Mouse (Mus musculus) midbrain, postnatal 0 days (tissue): ENCODE data around the gene Phykpl. TPM values are rescaled to one million over a fixed set of nuclear protein-coding genes. Genes with fewer than 3 reads are reported as not detected.

ENCODE experiments used
- ATAC-seq: fragments of 200-750 bp; cut with Nextera tagmentation; 2 replicates; pipeline ENCODE4 v1.8.0; 2017; ENCODE audit warnings: moderate number of reproducible peaks, mild to moderate bottlenecking, moderate TSS enrichment, moderate library complexity; ENCODE audit not compliant: low FRiP score
- DNase-seq: peaks from one replicate; pipeline ENCODE4 v3.0.0-alpha.2; 2015; ENCODE audit warnings: low spot score
- H3K27ac ChIP-seq: fragments of 300-500 bp; sonication (generic); 2 replicates; pipeline ENCODE4 v1.5.1; 2014; ENCODE audit warnings: low read depth, mild to moderate bottlenecking, low read length, mixed read lengths
- H3K27me3 ChIP-seq: fragments of 300-500 bp; sonication (generic); 2 replicates; pipeline ENCODE4 v1.6.1; 2014; ENCODE audit warnings: low read length, control low read depth, mixed read lengths; ENCODE audit not compliant: insufficient read depth
- H3K36me3 ChIP-seq: fragments of 300-500 bp; sonication (generic); 2 replicates; pipeline ENCODE4 v1.6.1; 2014; ENCODE audit warnings: low read length, control low read depth, mixed read lengths; ENCODE audit not compliant: insufficient read depth
- H3K4me1 ChIP-seq: fragments of 300-500 bp; sonication (generic); 2 replicates; pipeline ENCODE4 v1.6.1; 2014; ENCODE audit warnings: mild to moderate bottlenecking, control low read depth, antibody characterized with exemption, low read length, mixed read lengths; ENCODE audit not compliant: insufficient read depth
- H3K4me2 ChIP-seq: fragments of 300-500 bp; sonication (generic); 2 replicates; pipeline ENCODE4 v1.6.1; 2014; ENCODE audit warnings: low read depth, mild to moderate bottlenecking, low read length, mixed read lengths; ENCODE audit not compliant: poor library complexity, severe bottlenecking
- H3K4me3 ChIP-seq: fragments of 300-500 bp; sonication (generic); 2 replicates; pipeline ENCODE4 v1.5.1; 2014; ENCODE audit warnings: low read depth, mild to moderate bottlenecking, low read length, moderate library complexity
- H3K9ac ChIP-seq: fragments of 300-500 bp; sonication (generic); replicated peaks from 2 replicates; pipeline ENCODE4 v1.6.1; 2014; ENCODE audit warnings: mild to moderate bottlenecking, low read length, moderate library complexity, mixed read lengths; ENCODE audit not compliant: poor library complexity, severe bottlenecking
- H3K9me3 ChIP-seq: fragments of 300-500 bp; sonication (generic); 2 replicates; pipeline ENCODE4 v1.6.1; 2016; ENCODE audit warnings: low read length, control low read depth
- CTCF ChIP-seq: IDR thresholded peaks from 2 replicates; pipeline ENCODE4 v1.5.1; 2016; ENCODE audit warnings: antibody characterized with exemption, mild to moderate bottlenecking
- WGBS: fragments of 180-500 bp; shearing (Covaris S2); extraction: QIAGEN DNeasy Blood & Tissue Kit; methylation state at CpG from one replicate; pipeline ENCODE4 v1.1.7; 2014; 5-methylcytosine and 5-hydroxymethylcytosine counted together
- polyA plus RNA-seq: library from polyadenylated mRNA; unstranded; fragments of >200 nt; fragmentation: Nextera tagmentation; extraction: Ambion mirVana; gene quantifications from 2 replicates; pipeline ENCODE4 v1.2.1, GENCODE M21; 2015
- total RNA-seq: library from RNA; depleted of rRNA; stranded (reverse); fragments of >200 nt; gene quantifications from 2 replicates; pipeline ENCODE4 v1.2.3, GENCODE M21; 2014

Gene Phykpl
- total and polyA plus RNA-seq, 2 experiments from 2014 or later = 6.6 to 6.9 TPM

DNA sequence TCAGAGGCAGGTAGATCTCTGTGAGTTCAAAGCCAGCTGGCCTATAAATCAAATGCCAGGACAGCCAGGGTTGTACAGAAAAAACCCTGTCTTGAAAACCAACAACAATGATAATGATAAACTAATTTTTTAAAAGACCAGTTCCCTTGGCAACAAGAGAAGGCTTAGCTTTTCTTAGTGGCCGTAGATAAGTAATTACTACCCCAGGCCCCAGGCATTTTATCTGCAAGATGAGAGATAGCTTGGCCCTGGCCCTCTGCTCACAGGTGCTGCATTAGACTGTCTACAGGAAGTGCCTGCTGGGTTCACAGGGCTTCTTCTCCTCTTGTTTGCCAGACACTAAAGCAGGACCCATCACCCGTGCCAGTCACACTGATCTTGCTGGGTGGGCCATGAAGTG is 29.5 kb upstream of the Phykpl start:
- H3K9ac ChIP-seq = no peak overlapping the region
- H3K4me2 ChIP-seq = no peak overlapping the region
- no peaks in the 10 kb centered on the region for H3K36me3 ChIP-seq
- no peaks in the 10 kb centered on the region for H3K9me3 ChIP-seq
- no peak overlapping the region for H3K4me3 ChIP-seq
- ATAC-seq (no peak), DNase-seq (no peak)
- TF ChIP-seq CTCF = no peak
- H3K27ac ChIP-seq = no peak overlapping the region
- no peaks in the 10 kb centered on the region for H3K27me3 ChIP-seq
- no peaks in the 10 kb centered on the region for H3K4me1 ChIP-seq
- 54% methylated on average over 2 of the region's 2 CpGs for WGBS

DNA sequence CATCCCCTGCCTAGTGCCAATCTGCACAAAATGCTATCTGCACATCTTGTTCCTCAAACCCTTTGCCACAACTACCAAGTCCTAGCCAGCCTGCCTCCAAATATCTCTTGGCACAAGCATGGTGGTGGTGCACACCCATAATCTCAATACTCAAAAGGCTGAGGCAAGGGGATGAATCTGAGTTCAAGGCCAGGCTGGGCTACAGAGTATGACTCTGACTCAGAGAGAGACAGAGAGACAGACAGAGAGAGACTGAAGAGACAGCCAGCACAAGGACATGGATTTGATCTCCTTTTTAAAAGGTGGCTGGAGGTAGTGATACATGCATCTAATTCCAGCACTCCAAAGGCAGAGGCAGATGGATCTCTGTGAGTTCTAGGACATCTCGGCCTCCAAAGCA is 21.3 kb upstream of the Phykpl start:
- DNase-seq (no peak), ATAC-seq (no peak)
- Histone ChIP-seq H3K9me3 (no peaks in the 10 kb centered on the region), H3K27me3 (no peaks in the 10 kb centered on the region), H3K4me2 (no peak overlapping the region), H3K4me3 (no peak overlapping the region), H3K4me1 (no peaks in the 10 kb centered on the region), H3K36me3 (no peaks in the 10 kb centered on the region), H3K9ac (no peak overlapping the region), H3K27ac (no peak overlapping the region)
- TF ChIP-seq CTCF = no peak
- 83% methylated on average over 1 of the region's 1 CpGs for WGBS

DNA sequence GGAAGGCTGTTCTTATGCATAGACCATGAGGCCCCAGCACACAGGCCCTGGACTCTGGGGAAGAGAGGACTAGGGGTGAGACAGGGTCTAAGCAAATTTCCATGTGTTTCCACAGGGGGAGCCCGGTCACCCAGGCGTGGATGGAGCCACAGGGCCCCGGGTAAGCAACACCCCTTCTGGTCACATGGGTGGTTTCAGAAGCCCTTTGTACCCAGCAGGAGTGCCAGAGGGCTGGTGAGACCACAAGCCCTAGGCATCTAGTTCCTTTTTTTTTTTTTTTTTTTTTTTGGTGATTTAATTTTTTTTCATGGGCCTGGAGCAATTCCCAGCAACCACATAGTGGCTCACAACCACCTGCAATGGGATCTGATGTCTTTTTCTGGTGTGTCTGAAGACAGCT is 19.5 kb upstream of the Phykpl start:
- TF ChIP-seq CTCF = no peak
- Histone ChIP-seq H3K9me3 (no peaks in the 10 kb centered on the region), H3K36me3 (no peaks in the 10 kb centered on the region), H3K4me3 (no peak overlapping the region), H3K9ac (no peak overlapping the region), H3K4me2 (no peak overlapping the region), H3K27ac (no peak overlapping the region), H3K4me1 (no peaks in the 10 kb centered on the region), H3K27me3 (no peaks in the 10 kb centered on the region)
- WGBS = 31% methylated on average over 3 of the region's 3 CpGs
- ATAC-seq = no peak
- no peak for DNase-seq

DNA sequence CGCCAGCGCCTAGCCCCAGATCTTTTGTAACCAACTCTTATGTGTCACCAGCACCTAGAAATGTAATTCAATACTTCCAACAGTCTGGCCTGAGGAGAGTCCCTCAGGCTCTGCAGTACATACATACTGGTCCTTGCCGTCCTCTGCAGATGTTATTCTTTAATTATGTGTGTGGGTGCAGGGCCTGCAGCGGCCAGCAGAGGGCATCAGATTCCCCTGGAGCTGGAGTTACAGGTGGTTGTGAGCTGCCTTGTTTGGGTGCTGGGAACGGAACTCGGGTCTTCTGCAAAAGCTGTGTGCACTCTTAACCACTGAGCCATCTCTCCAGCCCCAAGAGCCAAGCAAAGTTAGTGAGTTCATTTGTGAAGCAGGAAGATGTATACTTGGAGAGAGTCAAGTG is 18.6 kb upstream of the Phykpl start:
- no peaks in the 10 kb centered on the region for H3K4me1 ChIP-seq
- no peak overlapping the region for H3K4me2 ChIP-seq
- no peaks in the 10 kb centered on the region for H3K27me3 ChIP-seq
- H3K4me3 ChIP-seq = no peak overlapping the region
- H3K27ac ChIP-seq = no peak overlapping the region
- 93% methylated on average over 6 of the region's 6 CpGs for WGBS
- H3K9ac ChIP-seq = no peak overlapping the region
- no peaks in the 10 kb centered on the region for H3K36me3 ChIP-seq
- ATAC-seq = no peak
- TF ChIP-seq CTCF = peak; percentile 44; the same call in 1 of the 2 replicates
- no peak for DNase-seq
- no peaks in the 10 kb centered on the region for H3K9me3 ChIP-seq

DNA sequence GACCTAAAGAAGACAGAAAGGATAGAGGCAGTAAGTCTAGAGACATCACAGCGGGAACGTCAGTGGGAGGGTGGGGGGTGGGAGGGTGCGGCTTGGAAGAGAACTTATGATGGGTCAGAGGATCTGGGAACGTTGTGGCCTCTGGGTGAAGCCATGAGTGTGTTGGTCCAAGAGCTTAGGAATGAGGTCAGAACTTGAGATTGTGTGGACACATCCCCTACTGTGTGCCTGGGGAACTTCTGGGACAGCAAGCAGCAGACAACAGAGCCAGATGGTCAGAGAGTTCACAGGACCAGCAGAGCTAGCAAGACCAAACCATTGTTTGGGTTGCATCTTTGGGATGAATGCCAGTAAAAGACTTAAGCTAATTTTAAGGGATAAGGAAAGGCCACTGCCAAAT is 15.8 kb upstream of the Phykpl start:
- ATAC-seq (no peak), DNase-seq (no peak)
- H3K9me3 ChIP-seq = no peaks in the 10 kb centered on the region
- no peaks in the 10 kb centered on the region for H3K27me3 ChIP-seq
- H3K36me3 ChIP-seq = no peaks in the 10 kb centered on the region
- no peaks in the 10 kb centered on the region for H3K4me1 ChIP-seq
- no peak overlapping the region for H3K9ac ChIP-seq
- H3K4me3 ChIP-seq = no peak overlapping the region
- WGBS = 88% methylated on average over 4 of the region's 4 CpGs
- no peak overlapping the region for H3K27ac ChIP-seq
- no peak overlapping the region for H3K4me2 ChIP-seq
- TF ChIP-seq CTCF = no peak

DNA sequence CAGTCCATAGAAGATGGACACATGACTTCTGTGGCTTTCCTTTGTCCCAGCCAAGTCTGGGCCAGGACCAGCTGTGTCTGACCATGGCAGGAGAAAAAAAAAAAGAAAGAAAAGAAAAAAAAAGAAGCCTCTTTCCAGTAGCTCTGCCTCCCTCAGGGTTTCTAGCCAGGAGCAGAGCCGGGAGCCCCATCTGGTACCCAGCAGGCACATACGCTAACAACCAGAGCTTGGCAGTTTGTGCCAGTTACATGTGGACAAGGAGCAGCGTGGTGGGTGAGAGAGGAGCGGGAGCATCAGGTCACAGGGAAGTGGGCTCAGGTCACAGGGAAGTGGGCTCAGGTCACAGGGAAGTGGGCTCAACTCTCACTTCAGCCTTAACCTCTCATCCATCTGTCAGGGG is 8.1 kb upstream of the Phykpl start:
- Histone ChIP-seq H3K27ac (no peak overlapping the region), H3K27me3 (no peaks in the 10 kb centered on the region), H3K4me1 (no peaks in the 10 kb centered on the region), H3K4me3 (no peak overlapping the region), H3K9ac (no peak overlapping the region), H3K36me3 (no peaks in the 10 kb centered on the region), H3K9me3 (no peaks in the 10 kb centered on the region), H3K4me2 (no peak overlapping the region)
- DNase-seq (peak; percentile 31), ATAC-seq (no peak)
- 64% methylated on average over 4 of the region's 4 CpGs for WGBS
- TF ChIP-seq CTCF = no peak
